Mouse (Mus musculus) megakaryocyte, embryonic 14.5 days (primary cell): ENCODE data around the gene Znrf1. TPM values are rescaled to one million over a fixed set of nuclear protein-coding genes. Genes with fewer than 3 reads are reported as not detected.

Experiments used
- H3K27me3 ChIP-seq: replicated peaks from 2 replicates; pipeline ENCODE3; 2012; ENCODE audit warnings: inconsistent platforms
- H3K36me3 ChIP-seq: replicated peaks from 2 replicates; pipeline ENCODE3; 2012; ENCODE audit warnings: low read length, inconsistent platforms, mixed read lengths
- H3K4me1 ChIP-seq: 2 replicates; pipeline ENCODE4 v1.6.1; 2012; ENCODE audit warnings: inconsistent platforms
- H3K4me3 ChIP-seq: replicated peaks from 2 replicates; pipeline ENCODE3; 2012; ENCODE audit warnings: moderate library complexity, mild to moderate bottlenecking, inconsistent platforms
- H3K9me3 ChIP-seq: 2 replicates; pipeline ENCODE4 v1.6.1; 2012; ENCODE audit warnings: inconsistent platforms
- FLI1 ChIP-seq: IDR thresholded peaks from 2 replicates; pipeline ENCODE4 v1.6.1; 2012; ENCODE audit warnings: low read length, inconsistent platforms, mixed read lengths
- GATA1 ChIP-seq: IDR thresholded peaks from 3 replicates; pipeline ENCODE4 v1.6.1; 2012; ENCODE audit warnings: mixed read lengths, low read length, inconsistent platforms, borderline replicate concordance
- polyA plus RNA-seq: library from polyadenylated mRNA; stranded (reverse); fragments of >175 nt; gene quantifications from 2 replicates; pipeline ENCODE4 v1.2.3, GENCODE M21; 2012; ENCODE audit warnings: low replicate concordance; ENCODE audit not compliant: insufficient read depth

Znrf1 gene
- polyA plus RNA-seq, 1 experiment: 36.6 TPM

DNA sequence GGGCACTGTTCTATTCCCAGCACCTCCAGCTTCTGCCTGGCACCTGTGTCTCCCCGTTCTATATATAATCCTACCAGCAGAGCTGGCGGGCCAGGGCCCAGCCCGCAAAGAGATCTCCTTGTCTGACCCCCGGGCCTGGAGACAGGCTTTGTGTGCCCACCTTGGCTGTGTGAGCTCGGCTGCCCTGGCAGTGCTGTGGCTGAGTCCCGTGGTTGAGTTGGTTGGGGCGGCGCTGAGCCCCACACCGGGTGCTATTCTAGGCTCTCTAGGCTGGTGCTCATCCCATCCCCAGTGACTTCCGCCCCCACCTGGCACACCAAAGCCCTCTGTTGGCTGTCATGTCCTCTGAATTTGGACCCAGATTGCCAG, 88.9 kb downstream of the Znrf1 start:
- Histone ChIP-seq H3K27me3 (peaks cover 81% of the 10 kb centered on the region), H3K36me3 (peaks cover 4% of the 10 kb centered on the region), H3K4me1 (peaks cover 33% of the 10 kb centered on the region), H3K4me3 (no peak overlapping the region), H3K9me3 (no peaks in the 10 kb centered on the region)
- TF ChIP-seq FLI1 (no peak), GATA1 (no peak)

DNA sequence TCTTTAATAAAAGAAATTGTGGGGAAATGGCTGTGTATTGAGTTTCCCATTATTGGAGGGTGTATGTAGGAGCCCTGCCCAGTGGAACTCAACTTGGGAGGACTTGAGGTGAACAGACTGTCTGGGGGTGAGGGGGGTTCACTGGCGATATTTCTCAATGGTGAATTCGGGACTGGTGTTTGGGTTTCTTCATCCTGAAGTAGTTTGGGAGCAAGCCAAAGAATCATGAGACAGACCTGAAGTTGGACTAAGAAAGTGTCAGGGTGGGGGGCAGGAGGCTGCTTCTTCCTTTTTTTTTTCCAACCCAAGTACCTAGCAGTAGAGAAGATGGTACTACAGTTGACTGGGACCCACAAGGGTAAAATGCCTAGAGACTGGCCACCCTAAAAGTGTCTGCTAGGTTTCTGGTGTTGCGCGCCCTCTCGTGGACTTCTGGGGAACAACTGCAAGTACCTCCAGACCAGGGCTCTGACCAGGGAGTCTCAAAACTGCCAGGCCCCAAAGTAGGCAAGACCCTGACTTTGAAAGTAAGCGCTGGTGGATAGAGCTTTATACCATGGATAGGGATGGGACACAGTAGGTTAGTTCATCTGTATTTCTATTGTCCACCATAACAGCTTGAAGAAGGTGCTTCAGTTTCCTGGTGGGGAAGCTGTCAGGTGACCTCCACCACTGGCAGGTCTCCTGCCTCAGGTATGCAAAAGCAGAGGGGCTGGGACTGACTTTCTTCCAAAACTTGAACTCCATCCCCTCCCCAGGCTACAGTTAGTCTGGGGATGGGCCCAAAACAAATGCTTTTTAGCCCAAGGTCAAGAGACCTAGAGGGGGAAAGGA, 90.0 kb downstream of the Znrf1 start:
- H3K4me1 ChIP-seq: peaks cover 29% of the 10 kb centered on the region

DNA sequence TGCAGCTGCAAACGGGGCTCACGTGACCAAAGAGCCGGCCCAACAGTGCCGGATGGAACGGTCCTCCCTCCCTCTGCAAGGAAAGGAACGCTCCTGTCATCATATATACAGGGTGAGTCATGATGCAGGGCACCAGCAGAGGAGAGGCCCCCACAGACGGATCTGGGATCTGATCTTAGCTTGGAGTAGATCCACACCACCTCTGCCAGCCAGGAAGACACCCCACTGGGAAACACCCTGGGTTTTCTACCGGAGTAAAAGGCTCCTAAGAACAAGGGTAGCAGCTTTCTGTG, 90.6 kb downstream of the Znrf1 start:
- H3K27me3 ChIP-seq: peaks cover 85% of the 10 kb centered on the region
- no peak overlapping the region for H3K4me3 ChIP-seq
- H3K9me3 ChIP-seq: no peaks in the 10 kb centered on the region
- H3K36me3 ChIP-seq: peaks cover 4% of the 10 kb centered on the region
- H3K4me1 ChIP-seq: peaks cover 29% of the 10 kb centered on the region
- TF ChIP-seq GATA1 (no peak), FLI1 (no peak)

More for the DNA sequence above, 90.0 kb downstream of the Znrf1 start:
- Histone ChIP-seq H3K27me3 (peaks cover 84% of the 10 kb centered on the region), H3K4me3 (no peak overlapping the region), H3K36me3 (peaks cover 4% of the 10 kb centered on the region), H3K9me3 (no peaks in the 10 kb centered on the region)
- TF ChIP-seq GATA1: no peak
- TF ChIP-seq FLI1: no peak

- Histone ChIP-seq H3K4me3 (no peak overlapping the region), H3K9me3 (no peaks in the 10 kb centered on the region), H3K36me3 (peaks cover 4% of the 10 kb centered on the region), H3K27me3 (peaks cover 83% of the 10 kb centered on the region), H3K4me1 (peaks cover 29% of the 10 kb centered on the region)
- TF ChIP-seq GATA1: no peak
- no peak for TF ChIP-seq FLI1
These were observed 91.0 kb downstream of the Znrf1 start for GRCm38 (mm10) chr8:111626933-111627332.

- Histone ChIP-seq H3K4me3 (no peak overlapping the region), H3K9me3 (peaks cover 4% of the 10 kb centered on the region), H3K36me3 (no peaks in the 10 kb centered on the region), H3K27me3 (peaks cover 77% of the 10 kb centered on the region), H3K4me1 (peaks cover 26% of the 10 kb centered on the region)
- no peak for TF ChIP-seq FLI1
- TF ChIP-seq GATA1: no peak
These were observed 92.0 kb downstream of the Znrf1 start for GRCm38 (mm10) chr8:111627923-111628322.

GRCm38 (mm10) chr8:111628401-111628800, 92.5 kb downstream of the Znrf1 start:
- TF ChIP-seq GATA1 (no peak), FLI1 (no peak)
- Histone ChIP-seq H3K27me3 (peaks cover 80% of the 10 kb centered on the region), H3K36me3 (no peaks in the 10 kb centered on the region), H3K9me3 (peaks cover 9% of the 10 kb centered on the region), H3K4me3 (no peak overlapping the region), H3K4me1 (peaks cover 26% of the 10 kb centered on the region)

- H3K36me3 ChIP-seq: no peaks in the 10 kb centered on the region
- H3K27me3 ChIP-seq: peaks cover 82% of the 10 kb centered on the region
- H3K9me3 ChIP-seq: peaks cover 15% of the 10 kb centered on the region
- H3K4me3 ChIP-seq: no peak overlapping the region
- TF ChIP-seq GATA1: no peak
- no peak for TF ChIP-seq FLI1
- H3K4me1 ChIP-seq: peaks cover 21% of the 10 kb centered on the region
These were observed 93.1 kb downstream of the Znrf1 start for GRCm38 (mm10) chr8:111628894-111629501.

- H3K4me1 ChIP-seq: peaks cover 11% of the 10 kb centered on the region; the same call in 1 of the 2 replicates
- peaks cover 78% of the 10 kb centered on the region for H3K27me3 ChIP-seq
- H3K36me3 ChIP-seq: no peaks in the 10 kb centered on the region
- H3K4me3 ChIP-seq: no peak within 1 kb of the TSS
- H3K9me3 ChIP-seq: peaks cover 18% of the 10 kb centered on the region
- TF ChIP-seq FLI1: no peak
These were observed 94.2 kb downstream of the Znrf1 start, which contains the start of gene Ldhd for GRCm38 (mm10) chr8:111630105-111630521. Gene Ldhd (minus strand): TSS chr8:111630374.

GRCm38 (mm10) chr8:111631589-111631988, 95.7 kb downstream of the Znrf1 start:
- no peak for TF ChIP-seq GATA1
- no peak for TF ChIP-seq FLI1
- Histone ChIP-seq H3K4me3 (no peak overlapping the region), H3K9me3 (peaks cover 19% of the 10 kb centered on the region), H3K27me3 (peaks cover 85% of the 10 kb centered on the region), H3K36me3 (no peaks in the 10 kb centered on the region), H3K4me1 (peaks cover 11% of the 10 kb centered on the region; the same call in 1 of the 2 replicates)

DNA sequence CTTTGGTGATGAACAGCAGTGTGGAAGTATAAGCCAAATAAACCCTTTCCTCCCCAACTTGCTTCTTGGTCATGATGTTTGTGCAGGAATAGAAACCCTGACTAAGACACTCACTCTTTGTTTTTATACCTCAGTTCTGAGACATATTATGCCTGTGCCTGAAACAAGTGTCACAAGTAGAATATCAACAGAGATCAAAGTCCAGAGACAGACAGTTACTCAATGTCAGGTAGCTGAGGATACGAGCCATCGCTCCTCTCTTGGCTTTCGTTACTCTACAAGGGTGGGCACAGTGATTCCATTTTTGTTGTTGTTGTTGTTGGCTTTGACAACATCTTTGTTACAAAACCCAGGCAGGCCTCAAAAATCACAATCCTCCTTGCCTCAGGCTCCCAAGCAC, 97.1 kb downstream of the Znrf1 start:
- peaks cover 28% of the 10 kb centered on the region for H3K9me3 ChIP-seq
- H3K27me3 ChIP-seq: peaks cover 83% of the 10 kb centered on the region
- peaks cover 9% of the 10 kb centered on the region for H3K4me1 ChIP-seq
- no peak overlapping the region for H3K4me3 ChIP-seq
- no peaks in the 10 kb centered on the region for H3K36me3 ChIP-seq
- TF ChIP-seq FLI1 (no peak), GATA1 (no peak)

DNA sequence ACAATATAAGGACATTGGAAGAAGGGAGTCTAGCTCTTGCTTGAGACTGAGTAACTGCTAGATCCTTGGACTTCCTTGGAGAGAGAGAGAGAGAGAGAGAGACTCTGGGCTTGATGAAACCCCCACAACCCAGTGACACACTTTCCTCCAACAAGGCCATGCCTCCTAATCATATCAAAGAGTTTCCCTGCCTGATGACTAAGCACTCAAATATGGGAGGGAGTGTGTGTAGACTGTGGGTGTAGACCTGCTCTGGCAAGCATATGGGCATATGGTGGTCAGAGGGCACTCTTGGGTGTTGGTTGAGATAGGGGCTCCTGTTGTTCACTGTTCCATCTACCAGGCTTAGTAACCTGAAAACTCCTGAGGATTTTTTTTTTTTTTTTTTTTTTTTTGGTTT, 102.2 kb downstream of the Znrf1 start:
- H3K4me1 ChIP-seq: peaks cover 22% of the 10 kb centered on the region
- peaks cover 26% of the 10 kb centered on the region for H3K9me3 ChIP-seq
- peaks cover 68% of the 10 kb centered on the region for H3K27me3 ChIP-seq
- H3K36me3 ChIP-seq: no peaks in the 10 kb centered on the region
- TF ChIP-seq FLI1: no peak
- TF ChIP-seq GATA1: no peak
- no peak overlapping the region for H3K4me3 ChIP-seq
